Mouse (Mus musculus): ENCODE data around the gene Slk. TPM values are rescaled to one million over a fixed set of nuclear protein-coding genes. Genes with fewer than 3 reads are reported as not detected.
"Not testable (repeated sequence)": the region's sequence is repeated elsewhere in the genome, so short reads cannot be mapped to it uniquely, and the experiment has no call there.

Gene Slk
- total RNA-seq, 2 experiments from 2014 or later, result 28.6 to 31.7 TPM

- no peak for DNase-seq
- intact Hi-C loops (cut with DNase I), result no loop called here
Measured at GRCm38 (mm10) chr19:47565994-47566393, 13.5 kb upstream of the Slk start.

- no peak for DNase-seq
- intact Hi-C loops (cut with DNase I), result no loop called here
Measured at GRCm38 (mm10) chr19:47570042-47570441, 9.4 kb upstream of the Slk start.

GRCm38 (mm10) chr19:47571981-47572380 lies 7.5 kb upstream of the Slk start:
- DNase-seq; intact Hi-C loops (cut with DNase I): not testable (repeated sequence)

GRCm38 (mm10) chr19:47573718-47574117 lies 5.8 kb upstream of the Slk start:
- intact Hi-C loops (cut with DNase I), result no loop called here

GRCm38 (mm10) chr19:47578581-47579224 lies 775 bp upstream of the Slk start:
- DNase-seq, result peak; percentile 5
- intact Hi-C loops (cut with DNase I), result no loop called here

More at GRCm38 (mm10) chr19:47573718-47574117, 5.8 kb upstream of the Slk start:
- no peak for DNase-seq

- DNase-seq, result peak; percentile 8
- intact Hi-C loops (cut with DNase I), result no loop called here
Measured at GRCm38 (mm10) chr19:47579788-47580631, 532 bp downstream of the Slk start.

- intact Hi-C loops (cut with DNase I), result no loop called here
- no peak for DNase-seq
Measured at GRCm38 (mm10) chr19:47585772-47586171, 6.3 kb downstream of the Slk start.

GRCm38 (mm10) chr19:47587009-47587408 lies 7.5 kb downstream of the Slk start:
- intact Hi-C loops (cut with DNase I), result no loop called here
- no peak for DNase-seq

GRCm38 (mm10) chr19:47608513-47608912 lies 29.0 kb downstream of the Slk start:
- no peak for DNase-seq
- intact Hi-C loops (cut with DNase I), result no loop called here

GRCm38 (mm10) chr19:47613442-47613841 lies 34.0 kb downstream of the Slk start:
- no peak for DNase-seq
- intact Hi-C loops (cut with DNase I), result no loop called here

GRCm38 (mm10) chr19:47621478-47621877 lies 42.0 kb downstream of the Slk start:
- DNase-seq, result no peak
- intact Hi-C loops (cut with DNase I), result no loop called here

- intact Hi-C loops (cut with DNase I), result no loop called here
- DNase-seq, result no peak
Measured at GRCm38 (mm10) chr19:47624940-47625711, 45.6 kb downstream of the Slk start.

GRCm38 (mm10) chr19:47627450-47627849 lies 48.0 kb downstream of the Slk start:
- intact Hi-C loops (cut with DNase I), result no loop called here
- DNase-seq, result no peak

- DNase-seq, result no peak
- intact Hi-C loops (cut with DNase I), result no loop called here
Measured at GRCm38 (mm10) chr19:47629068-47629467, 49.6 kb downstream of the Slk start.

GRCm38 (mm10) chr19:47630381-47630780 lies 50.9 kb downstream of the Slk start:
- intact Hi-C loops (cut with DNase I), result no loop called here
- DNase-seq, result no peak

GRCm38 (mm10) chr19:47631799-47632198 lies 52.3 kb downstream of the Slk start:
- DNase-seq, result no peak

GRCm38 (mm10) chr19:47635380-47635779 lies 55.9 kb downstream of the Slk start:
- intact Hi-C loops (cut with DNase I), result no loop called here
- no peak for DNase-seq

More at GRCm38 (mm10) chr19:47631799-47632198, 52.3 kb downstream of the Slk start:
- intact Hi-C loops (cut with DNase I), result no loop called here

- DNase-seq, result no peak
- intact Hi-C loops (cut with DNase I), result no loop called here
Measured at GRCm38 (mm10) chr19:47643910-47644309, 64.4 kb downstream of the Slk start.

GRCm38 (mm10) chr19:47645583-47645982 lies 66.1 kb downstream of the Slk start:
- no peak for DNase-seq
- intact Hi-C loops (cut with DNase I), result no loop called here

GRCm38 (mm10) chr19:47646508-47647120 lies 67.1 kb downstream of the Slk start:
- DNase-seq, result no peak
- intact Hi-C loops (cut with DNase I), result no loop called here

- DNase-seq, result no peak
- intact Hi-C loops (cut with DNase I), result no loop called here
Measured at GRCm38 (mm10) chr19:47649071-47649470, 69.6 kb downstream of the Slk start.

Measured in left cerebral cortex, postnatal 4 days (tissue).